Mouse (Mus musculus): Measurements from ENCODE around the gene Zdhhc14. TPM values are rescaled to one million over a fixed set of nuclear protein-coding genes. Genes with fewer than 3 reads are reported as not detected.

The Zdhhc14 gene
- polyA plus RNA-seq, 1 experiment from 2014 or later = 12.8 TPM

DNA sequence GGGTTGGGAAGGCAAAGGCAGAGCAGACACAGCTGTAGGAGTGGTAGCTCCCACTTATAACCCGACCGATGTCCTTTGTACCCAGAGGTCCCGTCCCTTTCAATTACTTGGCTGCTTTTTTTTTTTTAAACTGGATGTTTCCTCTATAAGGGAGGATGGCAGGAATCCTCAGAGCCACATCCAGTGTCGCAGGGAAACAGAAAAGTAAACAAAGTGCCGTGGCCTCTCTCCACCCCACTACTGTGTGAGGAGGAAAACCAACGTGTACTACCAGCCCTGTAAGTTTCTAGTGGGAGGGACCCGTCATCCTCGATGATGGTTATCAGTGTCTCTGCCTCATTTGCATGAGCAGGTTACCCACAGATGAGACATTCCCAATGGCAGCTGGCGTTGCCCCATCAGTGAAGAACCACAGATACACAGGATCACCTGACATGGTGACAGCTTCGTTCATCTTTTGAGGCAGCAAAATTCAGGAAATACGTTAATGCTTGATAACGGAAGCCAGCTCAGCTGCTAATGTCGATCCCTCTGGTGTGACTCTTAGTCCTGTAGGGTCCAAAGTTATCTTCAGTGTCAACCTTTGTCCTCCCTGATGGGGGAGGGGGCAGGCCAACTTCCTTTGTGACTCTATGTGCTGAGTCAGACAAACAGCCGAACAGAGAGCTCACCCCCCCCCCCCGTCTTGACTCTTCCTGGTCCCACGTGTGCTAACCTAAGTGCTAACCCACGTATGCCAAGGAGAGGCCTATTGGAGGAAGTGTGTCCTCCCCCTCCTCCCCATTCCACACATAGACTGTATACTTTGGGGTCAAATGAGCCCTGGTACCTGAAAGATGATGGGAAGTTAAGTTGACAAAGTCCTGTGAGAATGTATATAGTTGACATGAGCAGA is 309.7 kb downstream of the Zdhhc14 start:
- Histone ChIP-seq H3K9me3 (ENCODE audit: control insufficient read depth, low read length) (no peaks in the 10 kb centered on the region), H3K9ac (replicated peaks; ENCODE audit: low read depth, low read length) (no peak overlapping the region), H3K4me2 (ENCODE audit: low read depth, low read length) (no peak overlapping the region), H3K4me3 (ENCODE audit: low read depth, low read length) (no peak overlapping the region), H3K36me3 (ENCODE audit: control insufficient read depth, insufficient read depth, low read length) (no peaks in the 10 kb centered on the region), H3K4me1 (ENCODE audit: control insufficient read depth, insufficient read depth, low read length) (no peaks in the 10 kb centered on the region), H3K27me3 (ENCODE audit: control insufficient read depth, insufficient read depth, low read length) (no peaks in the 10 kb centered on the region), H3K27ac (ENCODE audit: low read depth, low read length) (no peak overlapping the region)
- WGBS = 78% methylated on average over 17 of the region's 17 CpGs
- no peak for ATAC-seq (ENCODE audit: low read depth)

DNA sequence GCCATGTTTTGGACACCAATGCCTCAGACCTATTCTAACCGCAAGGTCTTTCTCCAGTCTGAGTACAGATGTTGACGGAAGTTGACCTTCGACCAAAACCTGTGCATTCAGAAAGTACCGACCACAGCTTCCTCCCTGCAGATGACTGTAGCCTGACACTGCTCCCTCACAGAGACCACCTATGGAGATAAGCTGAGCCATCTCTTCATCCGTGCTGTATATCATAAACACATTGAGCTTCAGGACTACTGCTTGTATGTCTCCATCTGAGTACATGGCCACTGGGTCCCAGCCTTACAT is 310.2 kb downstream of the Zdhhc14 start:
- Histone ChIP-seq H3K4me3 (ENCODE audit: low read depth, low read length) (no peak overlapping the region), H3K9me3 (ENCODE audit: control insufficient read depth, low read length) (no peaks in the 10 kb centered on the region), H3K9ac (replicated peaks; ENCODE audit: low read depth, low read length) (no peak overlapping the region), H3K4me1 (ENCODE audit: control insufficient read depth, insufficient read depth, low read length) (no peaks in the 10 kb centered on the region), H3K36me3 (ENCODE audit: control insufficient read depth, insufficient read depth, low read length) (no peaks in the 10 kb centered on the region), H3K4me2 (ENCODE audit: low read depth, low read length) (no peak overlapping the region), H3K27me3 (ENCODE audit: control insufficient read depth, insufficient read depth, low read length) (no peaks in the 10 kb centered on the region), H3K27ac (ENCODE audit: low read depth, low read length) (no peak overlapping the region)
- 91% methylated on average over 5 of the region's 5 CpGs for WGBS
- ATAC-seq (ENCODE audit: low read depth) = no peak

Other genes starting within 250 kb of the Zdhhc14 start
- 0.13 and 0.22 TPM in 2 replicates for gene Ldhal6b, start 73.8 kb upstream of the Zdhhc14 start, polyA plus RNA-seq (2014; fragmentation: Nextera tagmentation; extraction: Ambion mirVana)
- gene Tmem242, start 52.3 kb upstream of the Zdhhc14 start, polyA plus RNA-seq (2014; fragmentation: Nextera tagmentation; extraction: Ambion mirVana) = 98.4 and 114 TPM in 2 replicates